Mouse (Mus musculus): ENCODE data around the gene Gm11992. TPM values are rescaled to one million over a fixed set of nuclear protein-coding genes. Genes with fewer than 3 reads are reported as not detected.
A peak's percentile ranks its signal among the peaks of the same experiment; 100 is the strongest.

The Gm11992 gene
- polyA plus RNA-seq, 1 experiment from 2014 or later = 0.35 TPM

- H3K9me3 ChIP-seq = no peaks in the 10 kb centered on the region
- H3K36me3 ChIP-seq (replicated peaks) = no peaks in the 10 kb centered on the region
- WGBS = 1% methylated on average over 18 of the region's 18 CpGs
- H3K27ac ChIP-seq (replicated peaks) = no peak within 1 kb of the TSS; the same call in 1 of the 2 replicates
- DNase-seq (ENCODE audit: low spot score) = no peak
- H3K4me1 ChIP-seq = peaks cover 6% of the 10 kb centered on the region
- peak within 1 kb of the TSS; percentile 65 for H3K4me3 ChIP-seq
- peaks cover 32% of the 10 kb centered on the region for H3K27me3 ChIP-seq (replicated peaks; ENCODE audit: low read depth, poor library complexity, severe bottlenecking)
Observed at GRCm38 (mm10) chr11:9048703-9049060, 288 bp downstream of the Gm11992 start, which contains the start of gene Sun3. TSS of gene Sun3 (minus strand) at chr11:9048991.

GRCm38 (mm10) chr11:9050241-9050640, 1.8 kb downstream of the Gm11992 start:
- 88% methylated on average over 4 of the region's 4 CpGs for WGBS
- no peak for DNase-seq (ENCODE audit: low spot score)
- H3K4me3 ChIP-seq = no peak overlapping the region
- H3K4me1 ChIP-seq = peaks cover 6% of the 10 kb centered on the region
- no peaks in the 10 kb centered on the region for H3K36me3 ChIP-seq (replicated peaks)
- no peak overlapping the region for H3K27ac ChIP-seq (replicated peaks)
- peaks cover 32% of the 10 kb centered on the region for H3K27me3 ChIP-seq (replicated peaks; ENCODE audit: low read depth, poor library complexity, severe bottlenecking)
- no peaks in the 10 kb centered on the region for H3K9me3 ChIP-seq

GRCm38 (mm10) chr11:9051895-9052294, 3.5 kb downstream of the Gm11992 start:
- Histone ChIP-seq H3K27ac (replicated peaks) (no peak overlapping the region), H3K4me3 (no peak overlapping the region), H3K4me1 (peaks cover 6% of the 10 kb centered on the region), H3K36me3 (replicated peaks) (no peaks in the 10 kb centered on the region), H3K27me3 (replicated peaks; ENCODE audit: low read depth, poor library complexity, severe bottlenecking) (peaks cover 32% of the 10 kb centered on the region), H3K9me3 (no peaks in the 10 kb centered on the region)
- DNase-seq (ENCODE audit: low spot score) = no peak
- WGBS = 79% methylated on average over 2 of the region's 2 CpGs

- Histone ChIP-seq H3K27me3 (replicated peaks; ENCODE audit: low read depth, poor library complexity, severe bottlenecking) (0 out of 2 replicates have a peak, but pooled peaks cover 2% of the 10 kb centered on the region), H3K9me3 (no peaks in the 10 kb centered on the region), H3K4me1 (no peaks in the 10 kb centered on the region), H3K36me3 (replicated peaks) (no peaks in the 10 kb centered on the region), H3K27ac (replicated peaks) (no peak overlapping the region), H3K4me3 (no peak overlapping the region)
- 85% methylated on average over 2 of the region's 2 CpGs for WGBS
- DNase-seq (ENCODE audit: low spot score) = no peak
Observed at GRCm38 (mm10) chr11:9056937-9057336, 8.5 kb downstream of the Gm11992 start.

- no peak overlapping the region for H3K27ac ChIP-seq (replicated peaks)
- H3K4me3 ChIP-seq = no peak overlapping the region
- DNase-seq (ENCODE audit: low spot score) = no peak
- WGBS = 94% methylated on average over 4 of the region's 4 CpGs
- H3K9me3 ChIP-seq = no peaks in the 10 kb centered on the region
- no peaks in the 10 kb centered on the region for H3K4me1 ChIP-seq
- no peaks in the 10 kb centered on the region for H3K27me3 ChIP-seq (replicated peaks; ENCODE audit: low read depth, poor library complexity, severe bottlenecking)
- no peaks in the 10 kb centered on the region for H3K36me3 ChIP-seq (replicated peaks)
Observed at GRCm38 (mm10) chr11:9057711-9058110, 9.3 kb downstream of the Gm11992 start.

- Histone ChIP-seq H3K27ac (replicated peaks) (no peak overlapping the region), H3K4me1 (no peaks in the 10 kb centered on the region)
- 81% methylated on average over 1 of the region's 1 CpGs for WGBS
Observed at GRCm38 (mm10) chr11:9060029-9060428, 11.6 kb downstream of the Gm11992 start.

GRCm38 (mm10) chr11:9060484-9060883, 12.1 kb downstream of the Gm11992 start:
- no peak overlapping the region for H3K4me3 ChIP-seq
- no peak overlapping the region for H3K27ac ChIP-seq (replicated peaks)
- DNase-seq (ENCODE audit: low spot score) = no peak
- no peaks in the 10 kb centered on the region for H3K27me3 ChIP-seq (replicated peaks; ENCODE audit: low read depth, poor library complexity, severe bottlenecking)
- no peaks in the 10 kb centered on the region for H3K4me1 ChIP-seq
- WGBS = 68% methylated on average over 5 of the region's 5 CpGs
- no peaks in the 10 kb centered on the region for H3K36me3 ChIP-seq (replicated peaks)
- no peaks in the 10 kb centered on the region for H3K9me3 ChIP-seq

More at GRCm38 (mm10) chr11:9060029-9060428, 11.6 kb downstream of the Gm11992 start:
- Histone ChIP-seq H3K4me3 (no peak overlapping the region), H3K9me3 (no peaks in the 10 kb centered on the region), H3K27me3 (replicated peaks; ENCODE audit: low read depth, poor library complexity, severe bottlenecking) (no peaks in the 10 kb centered on the region), H3K36me3 (replicated peaks) (no peaks in the 10 kb centered on the region)
- no peak for DNase-seq (ENCODE audit: low spot score)

GRCm38 (mm10) chr11:9076444-9076843, 28.1 kb downstream of the Gm11992 start:
- Histone ChIP-seq H3K27ac (replicated peaks) (no peak overlapping the region), H3K27me3 (replicated peaks; ENCODE audit: low read depth, poor library complexity, severe bottlenecking) (no peaks in the 10 kb centered on the region), H3K36me3 (replicated peaks) (no peaks in the 10 kb centered on the region), H3K4me1 (no peaks in the 10 kb centered on the region), H3K4me3 (no peak overlapping the region), H3K9me3 (no peaks in the 10 kb centered on the region)
- no peak for DNase-seq (ENCODE audit: low spot score)
- 92% methylated on average over 3 of the region's 3 CpGs for WGBS

- no peak overlapping the region for H3K27ac ChIP-seq (replicated peaks)
- H3K4me3 ChIP-seq = no peak overlapping the region
- H3K27me3 ChIP-seq (replicated peaks; ENCODE audit: low read depth, poor library complexity, severe bottlenecking) = peaks cover 41% of the 10 kb centered on the region
- 78% methylated on average over 2 of the region's 2 CpGs for WGBS
- no peaks in the 10 kb centered on the region for H3K9me3 ChIP-seq
- H3K4me1 ChIP-seq = peaks cover 25% of the 10 kb centered on the region
- DNase-seq (ENCODE audit: low spot score) = no peak
- H3K36me3 ChIP-seq (replicated peaks) = no peaks in the 10 kb centered on the region
Observed at GRCm38 (mm10) chr11:9113189-9113588, 64.8 kb downstream of the Gm11992 start.

- Histone ChIP-seq H3K27ac (replicated peaks) (no peak overlapping the region), H3K36me3 (replicated peaks) (no peaks in the 10 kb centered on the region), H3K27me3 (replicated peaks; ENCODE audit: low read depth, poor library complexity, severe bottlenecking) (peaks cover 65% of the 10 kb centered on the region), H3K4me3 (peak overlapping the region; percentile 39; the same call in 1 of the 2 replicates), H3K4me1 (peaks cover 40% of the 10 kb centered on the region), H3K9me3 (no peaks in the 10 kb centered on the region)
- peak; percentile 14 for DNase-seq (ENCODE audit: low spot score)
- WGBS = 9% methylated on average over 9 of the region's 9 CpGs
Observed at GRCm38 (mm10) chr11:9115367-9116120, 67.2 kb downstream of the Gm11992 start.

GRCm38 (mm10) chr11:9116121-9116520, 67.7 kb downstream of the Gm11992 start:
- H3K27ac ChIP-seq (replicated peaks) = no peak overlapping the region
- no peaks in the 10 kb centered on the region for H3K36me3 ChIP-seq (replicated peaks)
- H3K4me1 ChIP-seq = peaks cover 40% of the 10 kb centered on the region
- peak; percentile 37 for DNase-seq (ENCODE audit: low spot score)
- peaks cover 71% of the 10 kb centered on the region for H3K27me3 ChIP-seq (replicated peaks; ENCODE audit: low read depth, poor library complexity, severe bottlenecking)
- no peaks in the 10 kb centered on the region for H3K9me3 ChIP-seq
- WGBS = under 1% methylated on average over 10 of the region's 10 CpGs
- peak overlapping the region; percentile 39; the same call in 1 of the 2 replicates for H3K4me3 ChIP-seq

- H3K4me3 ChIP-seq = no peak overlapping the region
- 2% methylated on average over 3 of the region's 3 CpGs for WGBS
- no peaks in the 10 kb centered on the region for H3K36me3 ChIP-seq (replicated peaks)
- no peaks in the 10 kb centered on the region for H3K9me3 ChIP-seq
- no peak for DNase-seq (ENCODE audit: low spot score)
- peaks cover 72% of the 10 kb centered on the region for H3K27me3 ChIP-seq (replicated peaks; ENCODE audit: low read depth, poor library complexity, severe bottlenecking)
- H3K4me1 ChIP-seq = peaks cover 40% of the 10 kb centered on the region
- H3K27ac ChIP-seq (replicated peaks) = no peak overlapping the region
Observed at GRCm38 (mm10) chr11:9116916-9117315, 68.5 kb downstream of the Gm11992 start.

GRCm38 (mm10) chr11:9117358-9118049, 69.1 kb downstream of the Gm11992 start:
- WGBS = 2% methylated on average over 13 of the region's 13 CpGs
- Histone ChIP-seq H3K27me3 (replicated peaks; ENCODE audit: low read depth, poor library complexity, severe bottlenecking) (peaks cover 72% of the 10 kb centered on the region), H3K4me3 (peak overlapping the region; percentile 55), H3K27ac (replicated peaks) (no peak overlapping the region; the same call in 1 of the 2 replicates), H3K4me1 (peaks cover 40% of the 10 kb centered on the region), H3K9me3 (no peaks in the 10 kb centered on the region), H3K36me3 (replicated peaks) (no peaks in the 10 kb centered on the region)
- peak; percentile 46 for DNase-seq (ENCODE audit: low spot score)
